In the genomic region with DNA sequence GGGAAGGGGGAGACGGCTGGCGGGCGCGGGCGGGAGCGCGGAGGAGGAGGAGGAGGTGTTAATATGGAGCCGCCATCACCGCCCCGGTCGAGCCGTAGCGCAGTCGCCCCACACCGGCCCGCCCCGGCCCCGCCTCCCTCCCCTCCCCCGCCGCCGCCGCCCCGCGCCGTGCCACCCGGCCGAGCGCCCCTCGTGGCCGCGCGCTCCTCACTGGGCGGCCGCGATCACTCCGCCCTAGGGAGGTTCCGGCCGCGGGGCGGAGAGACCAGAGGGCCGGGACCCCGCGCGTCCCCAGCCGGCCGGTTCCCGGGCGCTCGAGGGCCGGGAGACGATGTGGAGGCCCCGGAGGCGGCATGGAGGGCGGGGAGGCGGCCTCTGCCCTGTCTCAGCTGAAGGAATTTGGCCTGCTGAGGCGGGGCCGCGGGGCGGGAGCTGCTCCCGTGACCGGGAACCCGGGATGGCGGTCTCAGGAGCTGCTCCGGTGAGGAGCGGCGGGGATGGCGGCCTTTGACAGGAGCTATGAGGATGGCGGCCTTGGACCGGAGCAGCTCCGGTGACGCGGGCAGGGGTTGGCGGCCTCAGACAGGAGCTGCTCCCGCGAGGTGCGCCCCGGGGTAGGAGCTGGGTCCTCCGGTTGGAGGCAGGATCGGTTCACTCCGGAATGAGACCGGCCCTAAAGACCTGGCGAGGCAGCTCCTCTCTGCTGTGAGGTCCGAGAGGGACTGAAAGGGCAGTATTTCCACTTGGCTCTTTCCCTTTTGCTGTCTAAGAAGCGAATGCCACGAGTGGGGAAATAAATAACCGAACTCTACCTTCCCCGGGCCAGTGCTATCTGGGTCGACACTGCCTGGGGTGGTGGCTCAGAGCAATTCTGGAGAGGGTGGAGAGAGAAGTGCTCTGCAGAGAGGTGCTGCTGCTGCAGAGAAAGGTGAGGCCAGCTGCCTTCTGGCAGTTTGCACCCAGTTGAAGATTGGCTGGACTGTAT, we compare ENCODE assay signal across 8 mouse cellular contexts. TPM values are rescaled to one million over a fixed set of nuclear protein-coding genes. Genes with fewer than 3 reads are reported as not detected.
DNase-seq lines count a peak whose midpoint lies in the region; ATAC-seq and TF ChIP-seq lines count a peak whose summit lies in the region.

A gene (minus strand): TSS at position 137 of the 985 bp plus-strand sequence.

- peak within 1 kb of the TSS; percentile 98 for H3K4me2 ChIP-seq in kidney, embryonic 15.5 days

- TF ChIP-seq CTCF in bone marrow macrophage, adult 2 months (IDR thresholded peaks at IDR 0.05; ENCODE audit: low read depth, low read length), result no peak
- TF ChIP-seq CTCF in embryonic fibroblast, embryonic 13.5 days (IDR thresholded peaks at IDR 0.05; ENCODE audit: borderline replicate concordance, insufficient read depth, low read length), result no peak

- WGBS in heart, embryonic 10.5 days, result under 1% methylated on average over 75 of the region's 88 CpGs
- under 1% methylated on average over 64 of the region's 88 CpGs for WGBS in kidney, embryonic 15.5 days

- H3K27ac ChIP-seq in bone marrow macrophage, adult 2 months (ENCODE audit: insufficient read depth, low read depth, low read length), result peak within 1 kb of the TSS; percentile 79
- H3K27ac ChIP-seq in embryonic fibroblast, embryonic 13.5 days (ENCODE audit: insufficient read depth, low read length), result peak within 1 kb of the TSS; percentile 92
- H3K27ac ChIP-seq in heart, embryonic 10.5 days, result peak within 1 kb of the TSS; percentile 99
- H3K27ac ChIP-seq in kidney, embryonic 15.5 days, result peak within 1 kb of the TSS; percentile 98

- H3K9me3 ChIP-seq in heart, embryonic 10.5 days, result no peaks in the 10 kb centered on the region
- no peaks in the 10 kb centered on the region for H3K9me3 ChIP-seq in kidney, embryonic 15.5 days (replicated peaks)

- H3K36me3 ChIP-seq in heart, embryonic 10.5 days, result no peaks in the 10 kb centered on the region
- H3K36me3 ChIP-seq in kidney, embryonic 15.5 days, result peaks cover 4% of the 10 kb centered on the region; the same call in 1 of the 2 replicates

- peaks cover 9% of the 10 kb centered on the region; the same call in 1 of the 2 replicates for H3K4me1 ChIP-seq in bone marrow macrophage, adult 2 months (ENCODE audit: control insufficient read depth, insufficient read depth, low read length)
- peaks cover 4% of the 10 kb centered on the region; the same call in 1 of the 2 replicates for H3K4me1 ChIP-seq in embryonic fibroblast, embryonic 13.5 days (ENCODE audit: control insufficient read depth, insufficient read depth, low read length)
- H3K4me1 ChIP-seq in heart, embryonic 10.5 days, result peaks cover 17% of the 10 kb centered on the region
- peaks cover 17% of the 10 kb centered on the region for H3K4me1 ChIP-seq in kidney, embryonic 15.5 days

- peak within 1 kb of the TSS; percentile 94 for H3K9ac ChIP-seq in kidney, embryonic 15.5 days

- no peak for TF ChIP-seq POLR2A in bone marrow macrophage, adult 2 months (IDR thresholded peaks at IDR 0.05; ENCODE audit: borderline replicate concordance, low read depth, low read length)
- peak; percentile 61 for TF ChIP-seq POLR2A in embryonic fibroblast, embryonic 13.5 days (IDR thresholded peaks at IDR 0.05; ENCODE audit: low read depth, low read length)

- ATAC-seq in kidney, embryonic 15.5 days (replicated peaks; ENCODE audit: low FRiP score), result peak; percentile 90
- ATAC-seq in monocyte, adult 5-6 weeks (replicated peaks; ENCODE audit: insufficient number of reproducible peaks, low FRiP score, low TSS enrichment, poor library complexity, severe bottlenecking), result peak; percentile 55

- DNase-seq in A20 (ENCODE audit: low read depth, low spot score) (peak; percentile 81), liver (peak; percentile 90)
- DNase-seq in heart, embryonic 10.5 days (ENCODE audit: low spot score), result peak; percentile 87
- peak; percentile 80 to 92 for DNase-seq in spleen, postnatal 4 days (ENCODE audit: low spot score in 2 of 2)

- H3K4me3 ChIP-seq in bone marrow macrophage, adult 2 months (ENCODE audit: insufficient read depth, low read length), result peak within 1 kb of the TSS; percentile 97
- peak within 1 kb of the TSS; percentile 78 for H3K4me3 ChIP-seq in embryonic fibroblast, embryonic 13.5 days (ENCODE audit: insufficient read depth, low read length)
- peak within 1 kb of the TSS; percentile 91 for H3K4me3 ChIP-seq in heart, embryonic 10.5 days
- peak within 1 kb of the TSS; percentile 87 for H3K4me3 ChIP-seq in kidney, embryonic 15.5 days (replicated peaks)

- no peaks in the 10 kb centered on the region for H3K27me3 ChIP-seq in heart, embryonic 10.5 days (ENCODE audit: insufficient read depth, poor library complexity, severe bottlenecking)
- H3K27me3 ChIP-seq in kidney, embryonic 15.5 days, result no peaks in the 10 kb centered on the region

RNA-seq across cellular contexts. Expression of the gene that starts here (rescaled TPM):
- polyA plus RNA-seq in bone marrow macrophage, adult 2 months (2012; ENCODE audit: insufficient read depth, insufficient read length, missing spikeins), result 25.0 and 27.4 TPM in 2 replicates
- polyA plus RNA-seq in embryonic fibroblast, embryonic 13.5 days (2011; ENCODE audit: insufficient read length, low read depth, missing spikeins), result 34.1 and 50.2 TPM in 2 replicates
- polyA plus RNA-seq in heart, embryonic 10.5 days (2016; fragmentation: Nextera tagmentation; extraction: Ambion mirVana), result 21.7 and 25.4 TPM in 2 replicates
- polyA plus RNA-seq in kidney, embryonic 15.5 days (2015; fragmentation: Nextera tagmentation; extraction: Ambion mirVana), result 24.8 and 25.4 TPM in 2 replicates
- total RNA-seq in monocyte, adult 5-6 weeks (2017), result 6.2 to 19.5 TPM (median 10.7 TPM) in 3 replicates

Comparison
In these comparisons a context has a peak if more than half of its experiments do, and no peak if none do; other contexts are left out.
1. Peak in every context shown above with its lines: DNase-seq, ATAC-seq, H3K4me3 ChIP-seq and H3K27ac ChIP-seq.